Mouse (Mus musculus): ENCODE measurements around the gene Exo1.

DNA sequence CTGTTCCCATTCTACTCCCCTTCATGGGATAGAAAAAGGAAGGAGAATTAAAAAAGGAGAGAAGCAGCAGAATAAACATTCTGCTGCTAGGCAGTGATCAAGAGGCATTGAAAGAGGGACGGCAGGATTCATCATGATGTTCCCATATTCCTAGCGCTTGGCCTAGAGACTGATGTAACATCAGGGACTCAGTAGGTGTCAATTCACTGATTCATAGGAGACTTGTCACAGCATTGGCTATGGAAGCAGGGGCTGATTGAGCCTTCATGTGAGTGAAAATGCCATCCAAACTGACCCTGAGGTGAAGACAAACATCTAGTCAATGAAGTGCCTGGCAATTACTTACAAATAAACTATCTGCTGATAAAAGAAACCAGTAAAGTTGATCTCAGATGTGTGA lies 70.5 kb downstream of the Exo1 start:
- TF ChIP-seq CTCF (IDR thresholded peaks at IDR 0.05; ENCODE audit: insufficient read depth, low read length): no peak
- no peak for TF ChIP-seq POLR2A (IDR thresholded peaks at IDR 0.05; ENCODE audit: borderline replicate concordance, extremely low read depth, low read depth, low read length)

Data from lung, adult 2 months (tissue).